Mouse (Mus musculus) myocyte (in vitro differentiated cells): ENCODE results near the gene Gpr62.
"Not testable (repeated sequence)": the region's sequence is repeated elsewhere in the genome, so short reads cannot be mapped to it uniquely, and the experiment has no call there.

Experiments used
- MAX ChIP-seq: IDR thresholded peaks from one replicate; pipeline ENCODE4 v1.6.1; 2011; ENCODE audit warnings: low read depth, mild to moderate bottlenecking, control low read depth
- MYOD1 ChIP-seq, 3 experiments: IDR thresholded peaks; one replicate each; pipeline ENCODE4 v1.6.1; 2011; ENCODE audit warnings: control low read depth in 2 of 3, low read depth in 2 of 3, mild to moderate bottlenecking in 2 of 3, moderate library complexity in 1 of 3; ENCODE audit not compliant: insufficient read length in 2 of 3, control insufficient read depth in 1 of 3
- POLR2A ChIP-seq: IDR thresholded peaks from one replicate; pipeline ENCODE4 v1.6.1; 2011; ENCODE audit warnings: low read depth, mild to moderate bottlenecking, control low read depth, moderate library complexity; ENCODE audit not compliant: insufficient read length
- USF1 ChIP-seq: IDR thresholded peaks from one replicate; pipeline ENCODE4 v1.6.1; 2011; ENCODE audit warnings: low read depth, mild to moderate bottlenecking, control low read depth, moderate library complexity

DNA sequence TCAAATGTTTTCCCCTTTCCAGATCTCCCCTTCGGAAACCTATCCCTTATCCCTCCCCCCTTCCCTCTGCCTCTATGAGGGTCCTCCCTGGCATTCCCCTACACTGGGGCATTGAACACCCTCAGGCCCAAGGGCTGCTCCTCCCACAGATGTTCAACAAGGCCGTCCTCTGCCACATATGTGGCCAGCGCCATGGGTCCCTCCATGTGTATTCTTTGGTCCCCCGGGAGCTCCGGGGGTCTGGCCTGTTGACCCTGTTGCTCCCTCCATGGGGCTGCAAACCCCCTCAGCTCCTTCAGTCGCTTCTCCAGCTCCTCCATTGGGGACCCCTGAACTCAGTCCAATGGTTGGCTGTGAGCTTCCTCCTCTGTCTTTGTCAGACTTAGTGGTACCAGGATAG is 21.9 kb upstream of the Gpr62 start:
- not testable (repeated sequence) for TF ChIP-seq POLR2A; MAX; MYOD1 (IDR thresholded peaks at IDR 0.05; ENCODE audit: control insufficient read depth in 1 of 3, insufficient read length in 2 of 3, low read depth in 2 of 3); USF1
